Mouse (Mus musculus) lung, embryonic 14.5 days (tissue): ENCODE data around the gene Lin9. TPM values are rescaled to one million over a fixed set of nuclear protein-coding genes. Genes with fewer than 3 reads are reported as not detected.
"Not testable (repeated sequence)": the region's sequence is repeated elsewhere in the genome, so short reads cannot be mapped to it uniquely, and the experiment has no call there.

Experiments used
- ATAC-seq: fragments of 200-750 bp; cut with Nextera tagmentation; 2 replicates; pipeline ENCODE4 v1.8.0; 2017; ENCODE audit warnings: mild to moderate bottlenecking, moderate TSS enrichment, moderate library complexity; ENCODE audit not compliant: insufficient read depth
- DNase-seq: peaks from one replicate; pipeline ENCODE4 v3.0.0-alpha.2; 2015
- H3K27ac ChIP-seq: fragments of 300-500 bp; sonication (generic); 2 replicates; pipeline ENCODE4 v1.5.1; 2014; ENCODE audit warnings: low read depth, mild to moderate bottlenecking, moderate library complexity
- H3K27me3 ChIP-seq: fragments of 300-500 bp; sonication (generic); 2 replicates; pipeline ENCODE4 v1.6.1; 2014; ENCODE audit warnings: low read length, control low read depth; ENCODE audit not compliant: insufficient read depth
- H3K36me3 ChIP-seq: fragments of 300-500 bp; sonication (generic); 2 replicates; pipeline ENCODE4 v1.6.1; 2014; ENCODE audit warnings: control low read depth; ENCODE audit not compliant: insufficient read depth
- H3K4me1 ChIP-seq: fragments of 300-500 bp; sonication (generic); 2 replicates; pipeline ENCODE4 v1.6.1; 2014; ENCODE audit warnings: antibody characterized with exemption, control low read depth; ENCODE audit not compliant: insufficient read depth
- H3K4me2 ChIP-seq: fragments of 300-500 bp; sonication (generic); 2 replicates; pipeline ENCODE4 v1.6.1; 2014; ENCODE audit warnings: mild to moderate bottlenecking
- H3K4me3 ChIP-seq: fragments of 300-500 bp; sonication (generic); 2 replicates; pipeline ENCODE4 v1.5.1; 2014; ENCODE audit warnings: low read depth, low read length
- H3K9ac ChIP-seq: fragments of 300-500 bp; sonication (generic); 2 replicates; pipeline ENCODE4 v1.6.1; 2014
- H3K9me3 ChIP-seq: fragments of 300-500 bp; sonication (generic); 2 replicates; pipeline ENCODE4 v1.6.1; 2016; ENCODE audit warnings: low read depth, low read length, control low read depth
- CTCF ChIP-seq: IDR thresholded peaks from 2 replicates; pipeline ENCODE4 v1.5.1; 2016; ENCODE audit warnings: antibody characterized with exemption, low read depth
- WGBS: fragments of 180-500 bp; shearing (Covaris S2); extraction: QIAGEN DNeasy Blood & Tissue Kit; methylation state at CpG from one replicate; pipeline ENCODE4 v1.1.7; 2014; 5-methylcytosine and 5-hydroxymethylcytosine counted together
- polyA plus RNA-seq: library from polyadenylated mRNA; unstranded; fragments of >200 nt; fragmentation: Nextera tagmentation; extraction: Ambion mirVana; gene quantifications from 2 replicates; pipeline ENCODE4 v1.2.1, GENCODE M21; 2014

Lin9 gene
- 23.6 and 24.3 TPM in 2 replicates for polyA plus RNA-seq

GRCm38 (mm10) chr1:180641137-180641517 lies at the start of gene Lin9:
Gene Lin9 (plus strand): TSS chr1:180641150.
- Histone ChIP-seq H3K4me1 (peaks cover 14% of the 10 kb centered on the region), H3K9ac (peak within 1 kb of the TSS; percentile 99), H3K36me3 (no peaks in the 10 kb centered on the region; the same call in 1 of the 2 replicates), H3K9me3 (no peaks in the 10 kb centered on the region), H3K27me3 (no peaks in the 10 kb centered on the region), H3K4me2 (peak within 1 kb of the TSS; percentile 83), H3K27ac (peak within 1 kb of the TSS; percentile 97), H3K4me3 (peak within 1 kb of the TSS; percentile 95)
- DNase-seq, result peak; percentile 97
- no peak for TF ChIP-seq CTCF
- peak; percentile 93 for ATAC-seq
- whole genome bisulfite sequencing, result 0% methylated on average over 46 of the region's 47 CpGs

GRCm38 (mm10) chr1:180600578-180600977 lies 40.4 kb upstream of the Lin9 start:
- Histone ChIP-seq H3K4me2 (no peak overlapping the region), H3K9ac (no peak overlapping the region), H3K4me3 (no peak overlapping the region), H3K9me3 (no peaks in the 10 kb centered on the region), H3K27me3 (no peaks in the 10 kb centered on the region), H3K36me3 (peaks cover 81% of the 10 kb centered on the region), H3K27ac (no peak overlapping the region), H3K4me1 (no peaks in the 10 kb centered on the region)
- TF ChIP-seq CTCF, result no peak
- 90% methylated on average over 6 of the region's 6 CpGs for WGBS
- ATAC-seq (no peak), DNase-seq (no peak)

- 77% methylated on average over 6 of the region's 6 CpGs for WGBS
- peaks cover 68% of the 10 kb centered on the region for H3K36me3 ChIP-seq
- no peak overlapping the region for H3K9ac ChIP-seq
- H3K4me3 ChIP-seq, result no peak overlapping the region
- no peaks in the 10 kb centered on the region for H3K4me1 ChIP-seq
- H3K27me3 ChIP-seq, result no peaks in the 10 kb centered on the region
- H3K27ac ChIP-seq, result no peak overlapping the region
- no peaks in the 10 kb centered on the region for H3K9me3 ChIP-seq
- no peak for TF ChIP-seq CTCF
- no peak for ATAC-seq
- no peak overlapping the region for H3K4me2 ChIP-seq
- DNase-seq, result no peak
These were observed 39.1 kb upstream of the Lin9 start for GRCm38 (mm10) chr1:180601806-180602205.

GRCm38 (mm10) chr1:180604579-180604978 lies 36.4 kb upstream of the Lin9 start:
- no peaks in the 10 kb centered on the region for H3K27me3 ChIP-seq
- H3K9me3 ChIP-seq, result no peaks in the 10 kb centered on the region
- no peak for TF ChIP-seq CTCF
- H3K4me2 ChIP-seq, result no peak overlapping the region
- ATAC-seq, result no peak
- H3K4me1 ChIP-seq, result no peaks in the 10 kb centered on the region
- H3K36me3 ChIP-seq, result peaks cover 42% of the 10 kb centered on the region
- no peak overlapping the region for H3K9ac ChIP-seq
- no peak for DNase-seq
- no peak overlapping the region for H3K27ac ChIP-seq
- no peak overlapping the region for H3K4me3 ChIP-seq
- WGBS, result 70% methylated on average over 4 of the region's 4 CpGs

- 49% methylated on average over 3 of the region's 3 CpGs for WGBS
These were observed 34.8 kb upstream of the Lin9 start for GRCm38 (mm10) chr1:180606106-180606505.

GRCm38 (mm10) chr1:180606796-180607577 lies 34.0 kb upstream of the Lin9 start:
- DNase-seq (no peak), ATAC-seq (no peak)
- H3K27ac ChIP-seq, result no peak overlapping the region
- no peak overlapping the region for H3K4me2 ChIP-seq
- peaks cover 6% of the 10 kb centered on the region; the same call in 1 of the 2 replicates for H3K9me3 ChIP-seq
- no peak overlapping the region for H3K9ac ChIP-seq
- TF ChIP-seq CTCF, result no peak
- 72% methylated on average over 10 of the region's 10 CpGs for WGBS
- no peak overlapping the region for H3K4me3 ChIP-seq
- peaks cover 17% of the 10 kb centered on the region for H3K36me3 ChIP-seq
- H3K27me3 ChIP-seq, result no peaks in the 10 kb centered on the region
- H3K4me1 ChIP-seq, result no peaks in the 10 kb centered on the region

More at GRCm38 (mm10) chr1:180606106-180606505, 34.8 kb upstream of the Lin9 start:
- no peaks in the 10 kb centered on the region for H3K9me3 ChIP-seq
- H3K9ac ChIP-seq, result no peak overlapping the region
- H3K36me3 ChIP-seq, result peaks cover 26% of the 10 kb centered on the region
- H3K4me1 ChIP-seq, result no peaks in the 10 kb centered on the region
- H3K27me3 ChIP-seq, result no peaks in the 10 kb centered on the region
- H3K27ac ChIP-seq, result no peak overlapping the region
- TF ChIP-seq CTCF, result no peak
- no peak overlapping the region for H3K4me2 ChIP-seq
- ATAC-seq (no peak), DNase-seq (no peak)
- H3K4me3 ChIP-seq, result no peak overlapping the region

- H3K4me3 ChIP-seq, result no peak overlapping the region
- no peak overlapping the region for H3K4me2 ChIP-seq
- H3K9me3 ChIP-seq, result peaks cover 6% of the 10 kb centered on the region; the same call in 1 of the 2 replicates
- H3K4me1 ChIP-seq, result no peaks in the 10 kb centered on the region
- no peak overlapping the region for H3K9ac ChIP-seq
- 85% methylated on average over 2 of the region's 2 CpGs for WGBS
- peaks cover 12% of the 10 kb centered on the region for H3K36me3 ChIP-seq
- no peak for TF ChIP-seq CTCF
- no peak overlapping the region for H3K27ac ChIP-seq
- no peak for ATAC-seq
- no peak for DNase-seq
- H3K27me3 ChIP-seq, result no peaks in the 10 kb centered on the region
These were observed 33.4 kb upstream of the Lin9 start for GRCm38 (mm10) chr1:180607578-180607879.

GRCm38 (mm10) chr1:180611842-180612241 lies 29.1 kb upstream of the Lin9 start:
- H3K27me3 ChIP-seq, H3K9ac ChIP-seq, H3K36me3 ChIP-seq, H3K4me3 ChIP-seq, H3K4me1 ChIP-seq, H3K9me3 ChIP-seq, H3K4me2 ChIP-seq, DNase-seq, ATAC-seq, H3K27ac ChIP-seq: not testable (repeated sequence)
- 92% methylated on average over 11 of the region's 14 CpGs for WGBS
